Mouse (Mus musculus) midbrain, embryonic 15.5 days (tissue): Measurements from ENCODE around the gene Zfp668. TPM values are rescaled to one million over a fixed set of nuclear protein-coding genes. Genes with fewer than 3 reads are reported as not detected.
A peak's percentile ranks its signal among the peaks of the same experiment; 100 is the strongest.
"Not testable (repeated sequence)": the region's sequence is repeated elsewhere in the genome, so short reads cannot be mapped to it uniquely, and the experiment has no call there.

Source experiments
- ATAC-seq: fragments of 200-750 bp; cut with Nextera tagmentation; replicated peaks from 2 replicates; pipeline ENCODE4 v1.8.0; 2017; ENCODE audit warnings: moderate TSS enrichment
- H3K27ac ChIP-seq: fragments of 300-500 bp; sonication (generic); 2 replicates; pipeline ENCODE4 v1.5.1; 2015; ENCODE audit warnings: mild to moderate bottlenecking, inconsistent platforms
- H3K27me3 ChIP-seq: fragments of 300-500 bp; sonication (generic); replicated peaks from 2 replicates; pipeline ENCODE4 v1.6.1; 2015; ENCODE audit warnings: inconsistent platforms
- H3K36me3 ChIP-seq: fragments of 300-500 bp; sonication (generic); replicated peaks from 2 replicates; pipeline ENCODE4 v1.6.1; 2015; ENCODE audit warnings: inconsistent platforms
- H3K4me1 ChIP-seq: fragments of 300-500 bp; sonication (generic); 2 replicates; pipeline ENCODE4 v1.6.1; 2015; ENCODE audit warnings: inconsistent platforms
- H3K4me2 ChIP-seq: fragments of 300-500 bp; sonication (generic); 2 replicates; pipeline ENCODE4 v1.6.1; 2015; ENCODE audit warnings: inconsistent platforms, mild to moderate bottlenecking, moderate library complexity
- H3K4me3 ChIP-seq: fragments of 300-500 bp; sonication (generic); 2 replicates; pipeline ENCODE4 v1.5.1; 2015; ENCODE audit warnings: mild to moderate bottlenecking, inconsistent platforms
- H3K9ac ChIP-seq: fragments of 300-500 bp; sonication (generic); 2 replicates; pipeline ENCODE4 v1.6.1; 2015; ENCODE audit warnings: mild to moderate bottlenecking, inconsistent platforms
- H3K9me3 ChIP-seq: fragments of 300-500 bp; sonication (generic); 2 replicates; pipeline ENCODE4 v1.6.1; 2016; ENCODE audit warnings: inconsistent platforms
- WGBS: fragments of 180-500 bp; shearing (Covaris S2); methylation state at CpG from one replicate; pipeline ENCODE4 v1.1.7; 2015; ENCODE audit warnings: mixed read lengths; 5-methylcytosine and 5-hydroxymethylcytosine counted together
- polyA plus RNA-seq: library from polyadenylated mRNA; unstranded; fragments of >200 nt; fragmentation: Nextera tagmentation; extraction: Ambion mirVana; gene quantifications from 2 replicates; pipeline ENCODE4 v1.2.1, GENCODE M21; 2015

The Zfp668 gene
- polyA plus RNA-seq, 1 experiment from 2014 or later = 48.1 TPM

GRCm38 (mm10) chr7:127866434-127866833, 10.2 kb downstream of the Zfp668 start:
- Histone ChIP-seq H3K4me1 (peaks cover 14% of the 10 kb centered on the region; the same call in 1 of the 2 replicates), H3K36me3 (peaks cover 38% of the 10 kb centered on the region), H3K9ac (no peak overlapping the region), H3K4me2 (no peak overlapping the region), H3K4me3 (no peak overlapping the region), H3K27ac (no peak overlapping the region), H3K27me3 (no peaks in the 10 kb centered on the region), H3K9me3 (no peaks in the 10 kb centered on the region)
- no peak; the same call in 1 of the 2 replicates for ATAC-seq
- WGBS = 94% methylated on average over 12 of the region's 12 CpGs

- WGBS = 91% methylated on average over 6 of the region's 6 CpGs
- H3K27me3 ChIP-seq = no peaks in the 10 kb centered on the region
- H3K9me3 ChIP-seq = no peaks in the 10 kb centered on the region
- H3K4me1 ChIP-seq = no peaks in the 10 kb centered on the region
- H3K27ac ChIP-seq = no peak overlapping the region
- ATAC-seq = no peak
- H3K9ac ChIP-seq = no peak overlapping the region
- no peak overlapping the region for H3K4me3 ChIP-seq
- H3K4me2 ChIP-seq = no peak overlapping the region
- no peaks in the 10 kb centered on the region for H3K36me3 ChIP-seq
Observed at GRCm38 (mm10) chr7:127858258-127858657, 18.4 kb downstream of the Zfp668 start.

GRCm38 (mm10) chr7:127850906-127851305, 25.7 kb downstream of the Zfp668 start:
- no peaks in the 10 kb centered on the region for H3K9me3 ChIP-seq
- no peaks in the 10 kb centered on the region for H3K4me1 ChIP-seq
- 80% methylated on average over 5 of the region's 5 CpGs for WGBS
- no peak overlapping the region for H3K4me3 ChIP-seq
- ATAC-seq = no peak
- no peak overlapping the region for H3K4me2 ChIP-seq
- no peak overlapping the region for H3K27ac ChIP-seq
- H3K36me3 ChIP-seq = no peaks in the 10 kb centered on the region
- no peaks in the 10 kb centered on the region for H3K27me3 ChIP-seq
- H3K9ac ChIP-seq = no peak overlapping the region

- H3K9ac ChIP-seq = no peak overlapping the region
- ATAC-seq = no peak
- H3K9me3 ChIP-seq = no peaks in the 10 kb centered on the region
- H3K36me3 ChIP-seq = no peaks in the 10 kb centered on the region
- no peaks in the 10 kb centered on the region for H3K4me1 ChIP-seq
- no peaks in the 10 kb centered on the region for H3K27me3 ChIP-seq
- WGBS = 84% methylated on average over 6 of the region's 6 CpGs
- no peak overlapping the region for H3K4me2 ChIP-seq
- H3K4me3 ChIP-seq = no peak overlapping the region
- no peak overlapping the region for H3K27ac ChIP-seq
Observed at GRCm38 (mm10) chr7:127849973-127850875, 26.4 kb downstream of the Zfp668 start.

GRCm38 (mm10) chr7:127842001-127842718, 34.5 kb downstream of the Zfp668 start:
- 1% methylated on average over 40 of the region's 40 CpGs for WGBS
- peak; percentile 68 for ATAC-seq
- H3K9ac ChIP-seq = peak overlapping the region; percentile 60
- peak overlapping the region; percentile 66 for H3K4me3 ChIP-seq
- no peaks in the 10 kb centered on the region for H3K36me3 ChIP-seq
- H3K27ac ChIP-seq = peak overlapping the region; percentile 90
- H3K9me3 ChIP-seq = no peaks in the 10 kb centered on the region
- H3K27me3 ChIP-seq = no peaks in the 10 kb centered on the region
- H3K4me1 ChIP-seq = peaks cover 15% of the 10 kb centered on the region
- H3K4me2 ChIP-seq = peak overlapping the region; percentile 89

GRCm38 (mm10) chr7:127841340-127842000, 35.2 kb downstream of the Zfp668 start:
- under 1% methylated on average over 39 of the region's 46 CpGs for WGBS
- Histone ChIP-seq H3K4me2 (peak overlapping the region; percentile 89), H3K4me3 (peak overlapping the region; percentile 66), H3K4me1 (peaks cover 15% of the 10 kb centered on the region), H3K9me3 (no peaks in the 10 kb centered on the region), H3K9ac (peak overlapping the region; percentile 60), H3K27me3 (no peaks in the 10 kb centered on the region), H3K36me3 (no peaks in the 10 kb centered on the region), H3K27ac (peak overlapping the region; percentile 90)
- ATAC-seq = peak; percentile 96

- peak; percentile 44; the same call in 1 of the 2 replicates for ATAC-seq
- 4% methylated on average over 15 of the region's 15 CpGs for WGBS
- peak overlapping the region; percentile 89 for H3K4me2 ChIP-seq
- H3K27me3 ChIP-seq = no peaks in the 10 kb centered on the region
- H3K36me3 ChIP-seq = no peaks in the 10 kb centered on the region
- peak overlapping the region; percentile 90 for H3K27ac ChIP-seq
- peaks cover 15% of the 10 kb centered on the region for H3K4me1 ChIP-seq
- no peaks in the 10 kb centered on the region for H3K9me3 ChIP-seq
- peak overlapping the region; percentile 60 for H3K9ac ChIP-seq
- H3K4me3 ChIP-seq = peak overlapping the region; percentile 66
Observed at GRCm38 (mm10) chr7:127840886-127841285, 35.7 kb downstream of the Zfp668 start.

- H3K4me3 ChIP-seq, H3K9me3 ChIP-seq, H3K4me2 ChIP-seq, H3K36me3 ChIP-seq, H3K27me3 ChIP-seq, H3K9ac ChIP-seq, ATAC-seq: not testable (repeated sequence)
- peaks cover 15% of the 10 kb centered on the region for H3K4me1 ChIP-seq
- 0 out of 2 replicates have a peak overlapping the region, but pooled peaks have one; percentile 90 for H3K27ac ChIP-seq
- WGBS = 72% methylated on average over 2 of the region's 2 CpGs
Observed at GRCm38 (mm10) chr7:127840031-127840430, 36.6 kb downstream of the Zfp668 start.

GRCm38 (mm10) chr7:127837878-127838277, 38.8 kb downstream of the Zfp668 start:
- H3K27me3 ChIP-seq, H3K4me2 ChIP-seq, ATAC-seq, H3K4me3 ChIP-seq, H3K9ac ChIP-seq, H3K9me3 ChIP-seq, H3K36me3 ChIP-seq, H3K27ac ChIP-seq: not testable (repeated sequence)
- peaks cover 13% of the 10 kb centered on the region for H3K4me1 ChIP-seq
- WGBS = 78% methylated on average over 4 of the region's 4 CpGs

- Histone ChIP-seq H3K4me1 (peaks cover 9% of the 10 kb centered on the region), H3K4me2 (no peak overlapping the region), H3K4me3 (no peak overlapping the region), H3K27me3 (no peaks in the 10 kb centered on the region), H3K9me3 (no peaks in the 10 kb centered on the region), H3K9ac (no peak overlapping the region), H3K36me3 (no peaks in the 10 kb centered on the region), H3K27ac (no peak overlapping the region)
- no peak for ATAC-seq
- 89% methylated on average over 5 of the region's 5 CpGs for WGBS
Observed at GRCm38 (mm10) chr7:127837473-127837872, 39.2 kb downstream of the Zfp668 start.

- ATAC-seq = no peak
- Histone ChIP-seq H3K27me3 (no peaks in the 10 kb centered on the region), H3K4me3 (no peak overlapping the region), H3K9me3 (no peaks in the 10 kb centered on the region), H3K4me2 (no peak overlapping the region), H3K9ac (no peak overlapping the region), H3K36me3 (no peaks in the 10 kb centered on the region), H3K27ac (no peak overlapping the region), H3K4me1 (peaks cover 3% of the 10 kb centered on the region; the same call in 1 of the 2 replicates)
- 79% methylated on average over 2 of the region's 2 CpGs for WGBS
Observed at GRCm38 (mm10) chr7:127835550-127835949, 41.1 kb downstream of the Zfp668 start.
